Mouse (Mus musculus) brain, embryonic 14.5 days (tissue): ENCODE measurements around the gene Ankrd13a.
A peak's percentile ranks its signal among the peaks of the same experiment; 100 is the strongest.

ENCODE experiments used
- CTCF ChIP-seq: fragments of 200-500 bp; IDR thresholded peaks from 2 replicates; pipeline ENCODE4 v1.5.1; 2012; ENCODE audit warnings: inconsistent platforms, mild to moderate bottlenecking, moderate library complexity, borderline replicate concordance; ENCODE audit not compliant: insufficient read depth, insufficient read length; ENCODE audit errors: extremely low read depth
- POLR2A ChIP-seq: fragments of 200-500 bp; IDR thresholded peaks from 2 replicates; pipeline ENCODE4 v1.6.1; 2012; ENCODE audit warnings: mild to moderate bottlenecking, inconsistent platforms, borderline replicate concordance; ENCODE audit not compliant: poor library complexity, insufficient read depth, insufficient read length, severe bottlenecking; ENCODE audit errors: extremely low read depth

DNA sequence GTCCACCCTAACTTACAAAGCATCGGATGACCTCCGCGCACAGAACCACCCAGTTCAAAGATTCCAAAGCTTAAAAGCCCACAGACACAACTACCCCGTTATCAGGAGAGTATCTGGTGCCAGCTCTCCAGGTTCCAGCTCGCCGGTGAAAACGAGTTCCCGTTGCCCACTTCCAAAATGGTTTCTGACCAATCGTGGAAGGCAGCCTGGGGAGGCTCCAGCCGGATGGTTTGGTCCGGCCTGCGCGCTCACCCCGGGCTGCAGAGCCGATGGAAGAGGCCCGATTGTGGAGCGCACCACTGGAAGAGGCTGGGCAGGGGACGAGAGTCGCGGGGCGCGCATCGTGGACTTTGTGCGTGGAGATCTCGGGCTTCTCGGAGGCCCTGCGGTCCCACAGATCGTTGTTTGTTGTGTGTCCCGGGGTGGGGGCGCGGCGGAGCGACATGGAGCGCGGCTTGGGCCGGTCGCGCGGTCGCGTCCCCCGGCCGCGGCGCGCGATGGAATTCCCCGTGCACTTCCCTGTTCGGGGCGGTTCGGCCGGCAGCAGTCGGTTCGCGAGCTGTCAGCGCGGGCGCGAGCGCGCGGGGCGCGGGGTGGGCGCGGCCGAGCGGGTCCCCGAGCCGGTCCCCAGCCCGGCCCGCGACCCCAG, at the start of gene Ankrd13a:
- TF ChIP-seq CTCF (no peak), POLR2A (peak; percentile 83)
